Mouse (Mus musculus) liver, embryonic 11.5 days (tissue): ENCODE results near the gene Atp13a1. TPM values are rescaled to one million over a fixed set of nuclear protein-coding genes. Genes with fewer than 3 reads are reported as not detected.

Experiments used
- ATAC-seq: fragments of 200-750 bp; cut with Nextera tagmentation; replicated peaks from 2 replicates; pipeline ENCODE4 v1.8.0; 2017; ENCODE audit warnings: moderate number of reproducible peaks, mild to moderate bottlenecking, moderate TSS enrichment, moderate library complexity; ENCODE audit not compliant: low FRiP score
- DNase-seq: peaks from one replicate; pipeline ENCODE4 v3.0.0-alpha.2; 2017; ENCODE audit warnings: low spot score
- H3K27ac ChIP-seq: fragments of 300-500 bp; sonication (generic); 2 replicates; pipeline ENCODE4 v1.5.1; 2014; ENCODE audit warnings: mild to moderate bottlenecking, low read depth, low read length, control low read depth
- H3K27me3 ChIP-seq: fragments of 300-500 bp; sonication (generic); replicated peaks from 2 replicates; pipeline ENCODE4 v1.6.1; 2014; ENCODE audit warnings: low read length, mixed read lengths; ENCODE audit not compliant: control insufficient read depth, insufficient read depth
- H3K36me3 ChIP-seq: fragments of 300-500 bp; sonication (generic); 2 replicates; pipeline ENCODE4 v1.6.1; 2014; ENCODE audit warnings: mild to moderate bottlenecking, low read length, moderate library complexity, mixed read lengths; ENCODE audit not compliant: control insufficient read depth, insufficient read depth
- H3K4me1 ChIP-seq: fragments of 300-500 bp; sonication (generic); replicated peaks from 2 replicates; pipeline ENCODE4 v1.6.1; 2014; ENCODE audit warnings: low read length, mixed read lengths; ENCODE audit not compliant: control insufficient read depth, insufficient read depth
- H3K4me2 ChIP-seq: fragments of 300-500 bp; sonication (generic); 2 replicates; pipeline ENCODE4 v1.6.1; 2014; ENCODE audit warnings: mild to moderate bottlenecking, control low read depth, moderate library complexity
- H3K4me3 ChIP-seq: fragments of 300-500 bp; sonication (generic); 2 replicates; pipeline ENCODE4 v1.5.1; 2014; ENCODE audit warnings: low read depth, low read length, control low read depth
- H3K9ac ChIP-seq: fragments of 300-500 bp; sonication (generic); 2 replicates; pipeline ENCODE4 v1.6.1; 2014; ENCODE audit warnings: low read depth, low read length, control low read depth
- H3K9me3 ChIP-seq: fragments of 300-500 bp; sonication (generic); 2 replicates; pipeline ENCODE4 v1.6.1; 2016; ENCODE audit warnings: low read length, inconsistent platforms, mixed read lengths; ENCODE audit not compliant: control insufficient read depth
- WGBS: fragments of 180-500 bp; shearing (Covaris S2); extraction: QIAGEN DNeasy Blood & Tissue Kit; methylation state at CpG from one replicate; pipeline ENCODE4 v1.1.7; 2014; 5-methylcytosine and 5-hydroxymethylcytosine counted together
- polyA plus RNA-seq: library from polyadenylated mRNA; unstranded; fragments of >200 nt; fragmentation: Nextera tagmentation; extraction: Ambion mirVana; gene quantifications from 2 replicates; pipeline ENCODE4 v1.2.1, GENCODE M21; 2014

The Atp13a1 gene
- polyA plus RNA-seq, 1 experiment from 2014 or later, result 53.4 TPM

DNA sequence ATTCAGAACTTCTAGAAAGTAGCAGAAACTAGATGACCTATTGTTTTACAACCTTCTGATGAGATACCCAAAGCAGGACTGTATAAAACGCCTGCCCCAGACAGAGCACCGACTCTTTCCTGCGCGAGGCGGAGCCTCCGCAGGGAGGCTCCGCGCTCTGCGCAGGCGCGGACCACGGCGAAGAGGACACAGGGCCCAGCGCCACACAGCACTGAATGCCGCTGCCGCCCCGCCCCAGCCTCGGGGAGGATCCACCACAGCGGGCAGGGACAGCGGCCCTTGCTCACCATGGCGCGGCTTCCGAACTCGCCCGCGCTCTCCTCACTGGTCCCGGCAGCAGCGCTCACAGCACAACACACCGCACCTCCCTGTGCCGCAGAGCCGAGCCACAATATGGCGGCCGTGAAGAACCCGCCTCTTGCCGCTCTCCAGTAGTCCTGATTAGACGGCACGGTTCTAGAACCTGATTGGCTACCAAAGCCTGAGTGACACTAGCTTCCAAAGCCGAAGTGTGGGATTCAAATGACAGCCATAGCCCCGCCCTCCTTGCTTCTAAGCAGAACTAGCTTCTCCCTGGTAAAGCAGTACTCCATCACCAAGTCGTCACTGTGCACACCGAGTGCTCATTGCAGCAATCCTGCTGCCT is 16.3 kb upstream of the Atp13a1 start, which contains the start of gene Gm20422:
Gene Gm20422 (minus strand): TSS at position 384 of the 646 bp plus-strand sequence.
- peaks cover 8% of the 10 kb centered on the region for H3K4me1 ChIP-seq
- peak within 1 kb of the TSS; percentile 69 for H3K4me3 ChIP-seq
- under 1% methylated on average over 41 of the region's 41 CpGs for WGBS

GRCm38 (mm10) chr8:69775149-69775534 is 15.8 kb upstream of the Atp13a1 start:
- Histone ChIP-seq H3K4me3 (peak overlapping the region; percentile 69), H3K36me3 (peaks cover 2% of the 10 kb centered on the region), H3K9ac (peak overlapping the region; percentile 97; the same call in 1 of the 2 replicates), H3K27ac (peak overlapping the region; percentile 99; the same call in 1 of the 2 replicates), H3K9me3 (no peaks in the 10 kb centered on the region), H3K4me2 (peak overlapping the region; percentile 63), H3K27me3 (no peaks in the 10 kb centered on the region), H3K4me1 (peaks cover 8% of the 10 kb centered on the region)
- DNase-seq (no peak), ATAC-seq (no peak)
- 50% methylated on average over 2 of the region's 2 CpGs for WGBS

More for the DNA sequence above, 16.3 kb upstream of the Atp13a1 start, which contains the start of gene Gm20422:
- H3K36me3 ChIP-seq, result peaks cover 4% of the 10 kb centered on the region
- peak within 1 kb of the TSS; percentile 99 for H3K27ac ChIP-seq
- H3K9me3 ChIP-seq, result no peaks in the 10 kb centered on the region
- DNase-seq (peak; percentile 93), ATAC-seq (peak; percentile 99)
- H3K4me2 ChIP-seq, result peak within 1 kb of the TSS; percentile 91
- H3K27me3 ChIP-seq, result no peaks in the 10 kb centered on the region
- peak within 1 kb of the TSS; percentile 97 for H3K9ac ChIP-seq

DNA sequence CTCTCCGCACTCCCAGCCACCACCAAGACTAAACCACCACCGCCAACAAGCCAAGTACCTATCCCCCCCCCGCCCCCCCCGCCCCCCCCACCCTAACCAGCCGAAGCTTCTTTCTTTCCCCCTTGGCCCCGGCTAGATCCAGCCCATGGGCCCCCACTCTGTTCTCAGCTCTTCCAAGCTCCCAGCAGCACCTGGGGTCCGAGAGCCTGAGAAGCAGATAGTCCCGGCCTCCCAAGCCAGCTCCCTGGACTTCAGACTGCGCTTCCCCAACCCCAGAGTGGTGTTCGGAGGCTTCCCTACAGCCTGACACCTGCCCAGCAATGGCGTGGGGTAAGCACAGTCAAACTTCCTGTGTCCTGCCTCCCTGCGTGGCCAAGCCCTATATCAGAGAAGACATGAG is 13.9 kb upstream of the Atp13a1 start:
- no peaks in the 10 kb centered on the region for H3K36me3 ChIP-seq
- DNase-seq (no peak), ATAC-seq (no peak)
- no peak overlapping the region for H3K27ac ChIP-seq
- H3K9ac ChIP-seq, result no peak overlapping the region
- no peaks in the 10 kb centered on the region for H3K27me3 ChIP-seq
- peaks cover 8% of the 10 kb centered on the region for H3K4me1 ChIP-seq
- no peaks in the 10 kb centered on the region for H3K9me3 ChIP-seq
- H3K4me2 ChIP-seq, result no peak overlapping the region
- WGBS, result 67% methylated on average over 11 of the region's 12 CpGs
- H3K4me3 ChIP-seq, result no peak overlapping the region

- peak overlapping the region; percentile 33 for H3K4me2 ChIP-seq
- no peak overlapping the region for H3K9ac ChIP-seq
- WGBS, result 56% methylated on average over 5 of the region's 5 CpGs
- ATAC-seq, result peak; percentile 37; the same call in 1 of the 2 replicates
- DNase-seq, result no peak
- H3K36me3 ChIP-seq, result peaks cover 5% of the 10 kb centered on the region; the same call in 1 of the 2 replicates
- H3K27ac ChIP-seq, result no peak overlapping the region
- peaks cover 22% of the 10 kb centered on the region for H3K4me1 ChIP-seq
- H3K9me3 ChIP-seq, result no peaks in the 10 kb centered on the region
- H3K4me3 ChIP-seq, result no peak overlapping the region
- no peaks in the 10 kb centered on the region for H3K27me3 ChIP-seq
Measured at GRCm38 (mm10) chr8:69789105-69789504, 1.9 kb upstream of the Atp13a1 start.

GRCm38 (mm10) chr8:69789731-69790130 is 1.2 kb upstream of the Atp13a1 start:
- Histone ChIP-seq H3K27me3 (no peaks in the 10 kb centered on the region), H3K4me3 (peak overlapping the region; percentile 74), H3K27ac (peak overlapping the region; percentile 91), H3K36me3 (peaks cover 9% of the 10 kb centered on the region; the same call in 1 of the 2 replicates), H3K9me3 (no peaks in the 10 kb centered on the region), H3K9ac (peak overlapping the region; percentile 85), H3K4me2 (peak overlapping the region; percentile 85), H3K4me1 (peaks cover 22% of the 10 kb centered on the region)
- 63% methylated on average over 5 of the region's 5 CpGs for WGBS
- no peak for ATAC-seq
- no peak for DNase-seq

DNA sequence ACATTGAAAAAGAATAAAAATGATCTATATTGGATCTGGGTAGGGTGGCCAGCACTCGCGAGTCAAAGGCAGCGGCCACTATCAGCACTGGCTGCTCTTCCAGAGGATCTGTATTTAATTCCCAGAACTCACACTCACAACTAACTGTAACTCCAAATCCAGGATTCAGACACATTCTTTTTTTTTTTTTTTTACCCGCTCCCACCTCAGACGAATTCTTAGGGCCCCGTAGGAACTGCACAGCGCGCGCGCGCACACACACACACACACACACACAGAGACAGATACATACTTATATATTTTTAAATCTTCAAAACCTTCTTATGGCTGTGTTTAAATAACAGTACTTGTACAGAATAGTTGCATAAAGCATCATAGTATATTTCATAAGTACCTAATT is 599 bp upstream of the Atp13a1 start:
- H3K36me3 ChIP-seq, result peaks cover 14% of the 10 kb centered on the region
- DNase-seq, result no peak
- WGBS, result 22% methylated on average over 11 of the region's 11 CpGs
- H3K27me3 ChIP-seq, result no peaks in the 10 kb centered on the region
- peaks cover 22% of the 10 kb centered on the region for H3K4me1 ChIP-seq
- peak; percentile 12; the same call in 1 of the 2 replicates for ATAC-seq
- peak overlapping the region; percentile 85 for H3K9ac ChIP-seq
- no peaks in the 10 kb centered on the region for H3K9me3 ChIP-seq
- peak overlapping the region; percentile 74 for H3K4me3 ChIP-seq
- H3K27ac ChIP-seq, result peak overlapping the region; percentile 91
- H3K4me2 ChIP-seq, result peak overlapping the region; percentile 85

- 1% methylated on average over 48 of the region's 48 CpGs for WGBS
- Histone ChIP-seq H3K27ac (peak overlapping the region; percentile 91), H3K4me3 (peak overlapping the region; percentile 74), H3K9ac (peak overlapping the region; percentile 85), H3K4me1 (peaks cover 22% of the 10 kb centered on the region), H3K9me3 (no peaks in the 10 kb centered on the region), H3K4me2 (peak overlapping the region; percentile 85), H3K27me3 (no peaks in the 10 kb centered on the region), H3K36me3 (peaks cover 25% of the 10 kb centered on the region)
- ATAC-seq, result peak; percentile 62
- DNase-seq, result peak; percentile 69
Measured at GRCm38 (mm10) chr8:69791415-69792068, 579 bp downstream of the Atp13a1 start.

GRCm38 (mm10) chr8:69793666-69794065 is 2.7 kb downstream of the Atp13a1 start:
- Histone ChIP-seq H3K4me2 (no peak overlapping the region), H3K27ac (no peak overlapping the region), H3K4me1 (peaks cover 22% of the 10 kb centered on the region), H3K27me3 (no peaks in the 10 kb centered on the region), H3K9me3 (no peaks in the 10 kb centered on the region), H3K4me3 (0 out of 2 replicates have a peak overlapping the region, but pooled peaks have one; percentile 2), H3K9ac (no peak overlapping the region), H3K36me3 (peaks cover 46% of the 10 kb centered on the region)
- ATAC-seq, result no peak
- whole genome bisulfite sequencing, result 97% methylated on average over 4 of the region's 4 CpGs
- DNase-seq, result no peak
